Mouse (Mus musculus): ENCODE data around the gene Gm9958.
A peak's percentile ranks its signal among the peaks of the same experiment; 100 is the strongest.

The Gm9958 gene

GRCm38 (mm10) chr5:90367067-90367303 is at the start of gene Gm9958:
Gene Gm9958, plus strand, starts transcription at chr5:90367204.
- no peak for DNase-seq (ENCODE audit: low read depth)

GRCm38 (mm10) chr5:90331071-90331470 is 35.9 kb upstream of the Gm9958 start:
- DNase-seq (ENCODE audit: low read depth) = no peak

GRCm38 (mm10) chr5:90332478-90332877 is 34.5 kb upstream of the Gm9958 start:
- no peak for DNase-seq (ENCODE audit: low read depth)

- no peak for DNase-seq (ENCODE audit: low read depth)
Observed at GRCm38 (mm10) chr5:90338177-90339091, 28.6 kb upstream of the Gm9958 start.

- DNase-seq (ENCODE audit: low read depth) = peak; percentile 59
Observed at GRCm38 (mm10) chr5:90339129-90339952, 27.7 kb upstream of the Gm9958 start.

GRCm38 (mm10) chr5:90339953-90340343 is 27.1 kb upstream of the Gm9958 start:
- no peak for DNase-seq (ENCODE audit: low read depth)

- DNase-seq (ENCODE audit: low read depth) = no peak
Observed at GRCm38 (mm10) chr5:90340847-90341246, 26.2 kb upstream of the Gm9958 start.

GRCm38 (mm10) chr5:90346877-90347276 is 20.1 kb upstream of the Gm9958 start:
- no peak for DNase-seq (ENCODE audit: low read depth)

- DNase-seq (ENCODE audit: low read depth) = no peak
Observed at GRCm38 (mm10) chr5:90353552-90354317, 13.3 kb upstream of the Gm9958 start.

GRCm38 (mm10) chr5:90355824-90356223 is 11.2 kb upstream of the Gm9958 start:
- DNase-seq (ENCODE audit: low read depth) = no peak

- DNase-seq (ENCODE audit: low read depth) = peak; percentile 91
Observed at GRCm38 (mm10) chr5:90364526-90364925, 2.5 kb upstream of the Gm9958 start.

- peak; percentile 64 for DNase-seq (ENCODE audit: low read depth)
Observed at GRCm38 (mm10) chr5:90365141-90365951, 1.7 kb upstream of the Gm9958 start.

- DNase-seq (ENCODE audit: low read depth) = peak; percentile 94
Observed at GRCm38 (mm10) chr5:90366121-90367066, 610 bp upstream of the Gm9958 start, which contains the start of gene Ankrd17. Gene Ankrd17, minus strand, starts transcription at chr5:90366577.

GRCm38 (mm10) chr5:90370401-90370800 is 3.4 kb downstream of the Gm9958 start:
- no peak for DNase-seq (ENCODE audit: low read depth)

- no peak for DNase-seq (ENCODE audit: low read depth)
Observed at GRCm38 (mm10) chr5:90373708-90374107, 6.7 kb downstream of the Gm9958 start.

- no peak for DNase-seq (ENCODE audit: low read depth)
Observed at GRCm38 (mm10) chr5:90381458-90381857, 14.5 kb downstream of the Gm9958 start.

GRCm38 (mm10) chr5:90383080-90383479 is 16.1 kb downstream of the Gm9958 start:
- DNase-seq (ENCODE audit: low read depth) = peak; percentile 65

- DNase-seq (ENCODE audit: low read depth) = no peak
Observed at GRCm38 (mm10) chr5:90393764-90394163, 26.8 kb downstream of the Gm9958 start.

GRCm38 (mm10) chr5:90394322-90394721 is 27.3 kb downstream of the Gm9958 start:
- no peak for DNase-seq (ENCODE audit: low read depth)

GRCm38 (mm10) chr5:90396817-90397216 is 29.8 kb downstream of the Gm9958 start:
- no peak for DNase-seq (ENCODE audit: low read depth)
